Mouse (Mus musculus) frontal cortex, postnatal 25 days (tissue): ENCODE results near the gene Cfap70.
A peak's percentile ranks its signal among the peaks of the same experiment; 100 is the strongest.

Experiments
- DNase-seq, 2 experiments: peaks; one replicate each; pipeline ENCODE4 v3.0.0; 2022; ENCODE audit warnings: low spot score in 2 of 2

Gene Cfap70

GRCm38 (mm10) chr14:20451765-20452331 is at the start of gene Cfap70:
Gene Cfap70, minus strand, starts transcription at chr14:20452226.
- DNase-seq = peak; percentile 14 to 19

GRCm38 (mm10) chr14:20499982-20500381 is 48.0 kb upstream of the Cfap70 start:
- no peak for DNase-seq

- no peak for DNase-seq
Observed at GRCm38 (mm10) chr14:20496603-20497002, 44.6 kb upstream of the Cfap70 start, which contains the start of gene Mss51. Gene Mss51, minus strand, starts transcription at chr14:20496901.

DNA sequence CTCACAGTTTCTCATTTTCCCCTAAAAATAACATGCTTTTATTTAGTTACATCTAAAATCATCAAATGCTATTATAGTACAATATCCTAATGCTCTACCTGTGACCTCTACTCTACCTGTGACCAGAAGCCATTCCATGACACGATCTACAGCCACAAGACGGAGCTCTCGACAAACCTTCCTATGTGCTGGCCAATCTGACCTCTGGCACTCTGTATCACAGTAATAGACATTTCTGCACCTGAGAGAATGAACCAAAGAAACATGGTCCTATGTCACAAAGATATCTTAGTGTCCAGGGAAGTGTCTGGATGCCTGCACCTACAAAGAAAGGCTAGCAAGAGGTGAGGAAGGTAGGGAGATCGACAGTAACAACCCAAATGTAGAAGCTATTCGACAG is 34.0 kb upstream of the Cfap70 start:
- DNase-seq = no peak

- no peak for DNase-seq
Observed at GRCm38 (mm10) chr14:20482051-20482751, 30.2 kb upstream of the Cfap70 start.

DNA sequence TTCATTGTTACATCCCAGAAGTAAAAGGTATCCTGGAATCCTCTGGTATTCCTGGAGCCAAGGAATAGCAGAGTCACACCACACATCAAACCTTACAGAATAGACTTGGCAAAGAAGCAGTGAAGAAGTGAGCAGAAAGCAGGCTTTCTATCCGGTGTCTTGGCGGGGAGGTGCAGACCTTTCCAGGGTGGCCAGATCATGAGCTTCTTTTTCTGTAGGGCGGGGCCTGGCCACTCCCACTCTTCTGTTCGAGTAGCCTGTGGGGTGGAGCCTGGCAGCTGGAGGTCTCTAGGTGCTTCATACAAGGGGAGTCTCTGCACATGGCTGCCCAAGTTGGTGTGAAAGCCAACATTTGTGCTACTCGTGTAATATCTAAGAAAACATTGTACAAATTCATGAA is 29.2 kb upstream of the Cfap70 start:
- no peak for DNase-seq

DNA sequence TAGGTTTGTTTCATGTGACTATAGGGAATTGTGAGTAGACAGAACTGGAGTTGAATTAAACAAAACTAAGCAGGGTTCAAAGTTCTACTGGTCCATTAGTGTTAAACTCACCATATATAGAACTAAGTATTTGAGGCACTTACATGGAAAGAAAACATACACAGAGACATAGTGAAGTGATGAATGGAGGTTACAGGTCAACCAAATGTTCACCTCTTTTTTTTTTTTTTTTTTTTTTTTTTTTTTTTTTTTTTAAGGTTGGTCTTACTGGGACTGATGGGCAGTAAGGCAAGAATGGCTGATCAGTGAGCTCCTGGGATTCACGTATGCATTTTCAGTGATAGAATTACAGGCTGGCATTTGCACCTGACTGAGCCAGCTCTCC is 28.2 kb upstream of the Cfap70 start:
- no peak for DNase-seq

DNA sequence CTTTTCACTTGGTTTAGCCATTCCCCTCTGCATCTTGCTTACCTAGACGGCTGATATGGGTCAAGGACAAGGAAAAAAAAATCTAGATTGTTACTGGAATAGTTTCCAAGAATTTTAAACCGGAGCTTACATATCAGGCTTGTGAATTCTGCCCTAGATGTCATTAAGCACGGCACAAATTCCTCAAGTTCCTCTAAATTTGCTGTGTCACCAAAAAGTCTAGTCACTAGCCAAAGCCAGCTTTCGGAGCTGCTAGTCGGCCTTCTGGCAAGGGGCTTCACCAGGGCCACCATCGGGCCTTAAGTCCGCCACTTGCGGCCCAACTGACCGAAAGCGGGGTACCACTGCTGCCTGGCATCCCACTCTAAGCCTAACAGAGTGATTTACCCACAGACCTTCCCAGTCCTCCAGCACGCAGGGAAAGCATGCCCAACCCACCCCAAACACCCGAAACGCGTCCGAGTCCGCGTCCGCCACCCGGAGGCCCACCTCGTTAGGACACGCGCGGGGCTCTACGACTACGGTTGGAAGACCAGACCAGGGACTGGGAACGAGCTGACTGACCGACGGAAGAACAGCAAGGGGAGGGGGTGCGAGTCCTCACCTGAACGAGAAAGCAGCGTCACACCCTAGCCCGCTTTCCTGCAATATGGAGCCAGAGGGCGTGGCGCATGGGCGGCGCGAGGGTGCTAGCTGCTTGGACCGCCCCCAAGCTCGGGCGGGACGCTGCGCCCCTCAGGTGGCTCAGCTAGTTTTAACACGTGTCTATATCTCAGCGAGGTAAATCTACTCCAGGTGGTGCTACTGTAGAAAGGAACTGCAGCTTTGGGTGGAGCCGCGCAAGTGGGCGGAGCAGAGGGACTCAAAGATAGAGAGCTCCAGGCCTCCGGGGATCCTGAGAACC is 27.5 kb upstream of the Cfap70 start, which contains the start of gene Anxa7:
TSS of gene Anxa7 (minus strand) at position 843 of the 904 bp plus-strand sequence.
- DNase-seq = peak; percentile 45 to 58

DNA sequence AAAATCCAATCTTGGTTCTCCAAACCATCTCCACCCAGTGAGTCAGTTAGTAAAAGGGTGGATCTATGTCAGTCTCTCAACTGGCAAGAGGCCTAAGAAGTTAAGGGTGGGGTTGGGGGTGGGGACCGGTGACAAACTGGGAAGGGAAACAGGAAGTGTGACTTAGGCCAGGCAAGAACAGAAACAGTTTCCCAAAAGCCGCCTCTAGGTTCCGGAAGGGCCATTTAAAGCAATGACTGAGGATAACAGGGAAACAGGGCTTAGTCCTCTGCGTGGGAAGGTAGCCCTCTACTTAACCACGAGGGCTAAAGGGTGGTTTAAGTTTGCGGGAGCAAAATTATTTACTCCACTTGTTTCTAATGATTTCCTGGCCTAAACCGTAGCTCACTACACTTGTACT is 26.8 kb upstream of the Cfap70 start:
- DNase-seq = no peak

GRCm38 (mm10) chr14:20478385-20478784 is 26.4 kb upstream of the Cfap70 start:
- no peak for DNase-seq

DNA sequence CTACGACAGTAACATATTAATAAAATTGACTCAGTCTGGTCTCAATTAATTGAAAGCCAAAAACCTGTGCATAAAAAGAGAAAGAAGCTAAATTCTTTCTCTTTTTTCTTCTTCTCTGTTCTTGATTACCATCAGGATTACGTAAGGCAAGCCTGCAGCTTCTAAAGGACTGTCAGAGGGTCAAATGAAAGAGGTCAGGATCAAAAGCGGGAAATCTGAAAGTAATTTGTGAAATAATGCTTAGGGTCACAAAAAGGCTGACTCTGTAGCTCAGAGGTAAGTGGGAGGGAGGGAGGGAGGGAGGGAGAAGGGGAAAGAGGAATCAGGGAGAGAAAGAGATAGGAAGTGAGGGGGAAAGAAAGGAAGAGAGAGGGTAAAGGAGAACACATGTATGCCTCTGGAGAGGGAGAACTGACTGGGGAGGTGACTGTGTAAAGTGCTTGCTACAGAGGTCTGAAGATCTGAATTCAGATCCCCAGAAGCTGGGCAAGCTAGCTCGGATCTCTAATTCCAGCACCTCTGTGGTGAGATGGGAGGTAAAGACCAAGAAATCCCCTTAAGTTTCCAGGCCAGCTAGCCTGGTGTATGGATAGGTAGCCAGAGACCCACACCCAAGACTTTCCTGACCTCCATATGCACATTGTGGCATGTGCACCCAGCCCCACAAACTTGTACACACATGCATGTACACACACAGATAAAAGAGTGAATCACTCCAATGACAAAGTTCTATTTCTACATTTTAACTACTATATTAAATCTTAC is 25.4 kb upstream of the Cfap70 start:
- no peak for DNase-seq

- DNase-seq = no peak
Observed at GRCm38 (mm10) chr14:20460216-20460615, 8.2 kb upstream of the Cfap70 start.

- DNase-seq = no peak
Observed at GRCm38 (mm10) chr14:20458378-20458777, 6.4 kb upstream of the Cfap70 start.

DNA sequence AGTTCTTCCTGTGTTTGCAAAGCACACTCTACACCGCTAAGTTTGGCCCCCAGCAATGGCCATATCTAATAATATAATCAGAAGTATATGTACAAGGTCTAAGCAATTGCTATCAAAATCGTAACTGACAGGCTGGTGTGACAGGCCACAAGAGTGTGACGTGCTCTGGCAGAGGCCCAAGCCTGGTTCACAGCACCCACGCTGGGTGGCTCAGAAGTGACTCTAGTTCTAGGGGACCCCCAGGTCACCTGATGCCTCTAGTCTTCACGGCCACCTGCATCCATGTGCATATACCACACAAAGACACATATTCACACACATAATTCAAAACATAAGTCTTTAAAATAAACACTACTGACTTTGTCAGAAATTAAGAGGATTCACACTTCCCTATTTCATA is 903 bp upstream of the Cfap70 start:
- DNase-seq = no peak

- DNase-seq = no peak
Observed at GRCm38 (mm10) chr14:20451302-20451701, 724 bp downstream of the Cfap70 start.

- DNase-seq = peak in 1 of 2 experiments; percentile 22
Observed at GRCm38 (mm10) chr14:20447209-20447608, 4.8 kb downstream of the Cfap70 start.

DNA sequence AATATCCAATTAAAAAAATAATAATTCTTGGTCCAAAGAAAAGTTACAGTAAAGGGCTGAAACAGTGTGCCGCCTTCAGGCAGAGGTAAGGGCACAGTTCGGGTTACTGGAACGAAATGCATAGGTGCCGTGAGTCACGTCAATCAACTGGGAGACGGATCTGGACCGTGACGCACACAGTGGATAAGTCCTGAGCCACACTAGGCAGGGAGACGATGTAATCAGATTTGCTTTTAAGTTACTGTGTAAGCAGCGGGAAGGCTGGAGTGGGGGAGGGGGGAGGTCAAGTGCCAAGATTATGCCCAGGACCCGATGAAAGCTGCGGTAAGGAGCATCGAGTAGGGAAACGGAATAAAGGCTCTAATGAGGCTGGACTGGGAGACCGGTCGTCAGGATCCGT is 9.8 kb downstream of the Cfap70 start:
- DNase-seq = no peak

GRCm38 (mm10) chr14:20436976-20437375 is 15.1 kb downstream of the Cfap70 start:
- DNase-seq = no peak

- DNase-seq = no peak
Observed at GRCm38 (mm10) chr14:20432420-20432819, 19.6 kb downstream of the Cfap70 start.

DNA sequence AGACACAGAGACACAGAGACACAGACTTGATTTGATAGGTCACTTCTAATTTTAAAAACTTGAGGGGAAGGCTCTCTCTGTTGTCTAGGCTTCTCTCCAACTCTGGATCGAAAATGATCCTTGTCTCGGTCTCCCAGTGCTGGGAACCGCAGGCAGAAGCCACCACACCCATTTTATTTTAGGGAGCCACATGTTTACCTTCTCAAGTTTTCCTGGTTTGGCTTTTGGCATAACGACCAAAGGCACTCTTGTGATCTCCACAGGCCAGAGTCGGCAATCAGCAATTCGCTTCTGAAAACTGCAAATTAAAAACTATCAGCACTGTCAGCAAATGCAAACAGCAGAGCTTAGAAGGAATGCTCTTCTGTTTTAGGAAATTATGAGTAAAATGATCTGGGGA is 20.3 kb downstream of the Cfap70 start:
- DNase-seq = no peak

DNA sequence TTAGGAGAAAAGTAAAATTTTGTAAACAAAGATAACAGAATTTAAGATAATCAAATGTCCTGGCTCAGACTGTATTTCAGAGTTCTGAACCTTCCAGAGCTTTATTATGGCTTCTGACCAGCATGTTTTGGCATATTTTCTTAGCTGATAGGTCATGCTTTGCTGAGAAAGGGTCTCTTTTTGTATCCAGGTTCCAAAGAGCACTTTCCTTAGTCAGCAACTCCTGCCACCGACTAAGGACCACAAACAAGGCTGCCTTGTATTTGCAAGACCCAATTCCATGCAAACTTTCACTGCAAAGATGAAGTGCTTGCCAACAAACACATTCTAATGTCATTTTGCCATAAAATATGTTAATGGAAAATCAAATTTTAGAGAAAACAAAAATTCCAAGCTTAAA is 22.2 kb downstream of the Cfap70 start:
- DNase-seq = no peak

DNA sequence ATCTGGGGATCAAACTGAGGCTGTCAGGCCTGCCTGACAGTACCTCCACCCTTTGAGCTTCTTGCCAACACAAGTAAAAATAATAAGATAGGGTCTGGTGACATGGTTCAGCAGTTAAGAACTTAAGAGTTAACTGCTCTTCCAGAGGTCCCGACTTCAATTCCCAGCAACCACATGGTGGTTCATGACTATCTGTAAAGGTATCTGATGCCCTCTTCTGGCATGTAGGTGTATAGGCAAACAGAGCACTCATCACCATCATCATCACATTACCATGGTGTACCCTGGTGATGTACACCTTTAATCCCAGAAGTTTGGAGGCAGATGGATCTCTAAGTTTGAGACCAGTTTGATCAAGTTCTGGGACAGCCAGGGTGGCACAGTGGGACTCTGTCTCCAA is 23.4 kb downstream of the Cfap70 start:
- no peak for DNase-seq
